Mouse (Mus musculus): ENCODE data around the gene Ilvbl.

GRCm38 (mm10) chr10:78630194-78630593 lies 56.0 kb downstream of the Ilvbl start:
- TF ChIP-seq CTCF (IDR thresholded peaks at IDR 0.05; ENCODE audit: low read depth, low read length) (no peak), POLR2A (IDR thresholded peaks at IDR 0.05; ENCODE audit: extremely low read depth, insufficient read depth, low read length) (no peak)

Data from liver, adult 2 months (tissue).